Mouse (Mus musculus): ENCODE measurements around the gene Tab3. TPM values are rescaled to one million over a fixed set of nuclear protein-coding genes. Genes with fewer than 3 reads are reported as not detected.

The Tab3 gene
- total and polyA plus RNA-seq, 3 experiments = 5.2 to 12.8 TPM; not detected in 1

DNA sequence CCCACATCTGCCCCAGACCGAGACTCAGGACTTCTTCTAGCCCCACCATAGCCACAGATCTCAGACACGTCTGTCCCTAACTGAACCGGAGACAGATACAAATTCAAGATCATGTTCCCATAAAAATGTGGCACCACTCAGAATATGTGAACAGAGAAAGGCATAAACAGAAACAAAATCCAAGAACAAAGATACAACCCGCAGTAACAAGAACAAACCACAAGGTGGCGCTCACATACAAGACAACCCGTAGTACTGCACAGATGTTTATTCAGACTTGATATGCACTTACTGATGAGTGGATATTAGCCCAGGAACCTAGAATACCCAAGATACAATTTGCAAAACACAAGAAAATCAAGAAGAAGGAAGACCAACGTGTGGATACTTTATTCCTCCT, 103.0 kb downstream of the Tab3 start:
- Histone ChIP-seq H3K4me1 (ENCODE audit: control insufficient read depth in 1 of 2, insufficient read depth in 2 of 2, low read length in 2 of 2) (no peaks in the 10 kb centered on the region), H3K9ac (ENCODE audit: control insufficient read depth, low read depth, low read length, poor library complexity, severe bottlenecking) (no peak overlapping the region), H3K27ac (ENCODE audit: control insufficient read depth, low read depth, low read length) (no peak overlapping the region), H3K36me3 (ENCODE audit: control insufficient read depth in 1 of 2, insufficient read depth in 2 of 2, low read length in 2 of 2) (no peaks in the 10 kb centered on the region), H3K9me3 (replicated peaks; ENCODE audit: insufficient read depth, low read length) (no peaks in the 10 kb centered on the region), H3K27me3 (ENCODE audit: control insufficient read depth in 1 of 2, insufficient read depth in 2 of 2, low read length in 2 of 2) (no peaks in the 10 kb centered on the region), H3K4me3 (ENCODE audit: control insufficient read depth in 1 of 2, insufficient read depth in 1 of 2, low read depth in 2 of 2, low read length in 2 of 2) (no peak overlapping the region), H3K79me2 (ENCODE audit: control insufficient read depth, insufficient read depth, low read length, poor library complexity) (no peaks in the 10 kb centered on the region)
- no peak for TF ChIP-seq UBTF (IDR thresholded peaks at IDR 0.05; ENCODE audit: borderline replicate concordance, insufficient read depth, low read depth, low read length)
- peak; percentile 40 to 79 (median 42) for TF ChIP-seq CTCF (IDR thresholded peaks at IDR 0.05 in 2 of 3, conservative IDR thresholded peaks at IDR 0.05 in 1 of 3; ENCODE audit: control insufficient read depth in 1 of 3, insufficient read depth in 1 of 3, low read depth in 2 of 3, low read length in 3 of 3, poor library complexity in 1 of 3, severe bottlenecking in 1 of 3)
- TF ChIP-seq SMC3 (IDR thresholded peaks at IDR 0.05; ENCODE audit: low read depth, low read length) = peak; percentile 87
- peak; percentile 85 for TF ChIP-seq ZC3H11A (IDR thresholded peaks at IDR 0.05; ENCODE audit: low read depth, low read length)
- peak; percentile 82 for TF ChIP-seq RAD21 (IDR thresholded peaks at IDR 0.05; ENCODE audit: low read depth, low read length)
- peak; percentile 63 for DNase-seq (ENCODE audit: low read depth, low spot score)

DNA sequence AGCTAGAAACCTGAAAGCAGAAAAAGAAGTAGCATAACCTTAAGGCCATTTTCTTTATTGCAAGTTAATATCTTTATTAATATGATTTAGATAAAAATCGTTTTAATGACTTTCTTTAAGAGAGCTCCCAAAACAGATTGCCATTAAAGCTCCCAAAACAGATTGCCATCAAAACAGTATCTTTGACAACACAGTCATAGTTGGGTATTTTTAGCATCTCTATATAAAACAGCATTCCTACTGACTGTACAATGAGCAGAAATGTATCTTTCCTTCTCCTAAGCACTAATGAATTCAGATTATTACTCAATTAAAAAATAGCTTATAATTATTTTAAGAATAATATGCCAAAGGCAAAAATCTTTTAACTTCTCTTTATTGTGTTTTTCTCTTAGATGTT, 108.3 kb downstream of the Tab3 start:
- H3K9ac ChIP-seq (ENCODE audit: control insufficient read depth, low read depth, low read length, poor library complexity, severe bottlenecking) = no peak overlapping the region

DNA sequence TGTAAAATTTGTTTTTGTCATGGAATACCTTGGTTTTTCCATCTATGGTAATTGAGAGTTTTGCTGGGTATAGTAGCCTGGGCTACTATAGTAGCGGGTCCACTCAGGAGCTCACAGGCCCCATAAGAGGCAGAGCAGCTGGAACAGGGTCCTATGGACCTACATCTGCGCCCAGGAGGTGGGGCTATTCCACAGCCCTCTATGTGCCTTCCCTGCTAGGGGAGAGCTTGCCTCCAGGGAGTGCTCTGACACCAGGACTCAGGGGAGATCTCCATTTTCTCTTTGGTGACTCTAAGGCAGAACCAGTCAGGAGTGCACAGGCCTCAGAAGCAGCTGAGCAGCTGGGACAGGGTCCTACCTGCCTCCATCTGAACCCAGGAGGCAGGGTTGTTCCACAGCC, 109.9 kb downstream of the Tab3 start:
- no peak overlapping the region for H3K4me3 ChIP-seq (ENCODE audit: control insufficient read depth in 1 of 2, insufficient read depth in 1 of 2, low read depth in 2 of 2, low read length in 2 of 2)
- TF ChIP-seq CTCF (IDR thresholded peaks at IDR 0.05 in 2 of 3, conservative IDR thresholded peaks at IDR 0.05 in 1 of 3; ENCODE audit: control insufficient read depth in 1 of 3, insufficient read depth in 1 of 3, low read depth in 2 of 3, low read length in 3 of 3, poor library complexity in 1 of 3, severe bottlenecking in 1 of 3) (0 out of 6 replicates have a peak, but pooled peaks of 1 of the 3 experiments have one; percentile 8), USF2 (IDR thresholded peaks at IDR 0.05; ENCODE audit: borderline replicate concordance in 1 of 2, insufficient read depth in 1 of 2, low read depth in 1 of 2, low read length in 2 of 2) (no peak)
- no peak overlapping the region for H3K9ac ChIP-seq (ENCODE audit: control insufficient read depth, low read depth, low read length, poor library complexity, severe bottlenecking)
- H3K79me2 ChIP-seq (ENCODE audit: control insufficient read depth, insufficient read depth, low read length, poor library complexity) = no peaks in the 10 kb centered on the region
- no peaks in the 10 kb centered on the region for H3K27me3 ChIP-seq (ENCODE audit: control insufficient read depth in 1 of 2, insufficient read depth in 2 of 2, low read length in 2 of 2)
- no peaks in the 10 kb centered on the region for H3K36me3 ChIP-seq (ENCODE audit: control insufficient read depth in 1 of 2, insufficient read depth in 2 of 2, low read length in 2 of 2)
- H3K4me1 ChIP-seq (ENCODE audit: control insufficient read depth in 1 of 2, insufficient read depth in 2 of 2, low read length in 2 of 2) = no peaks in the 10 kb centered on the region
- no peaks in the 10 kb centered on the region for H3K9me3 ChIP-seq (replicated peaks; ENCODE audit: insufficient read depth, low read length)
- no peak overlapping the region for H3K27ac ChIP-seq (ENCODE audit: control insufficient read depth, low read depth, low read length)
- no peak for DNase-seq (ENCODE audit: low read depth, low spot score)

More for the DNA sequence above, 108.3 kb downstream of the Tab3 start:
- Histone ChIP-seq H3K4me3 (ENCODE audit: control insufficient read depth in 1 of 2, insufficient read depth in 1 of 2, low read depth in 2 of 2, low read length in 2 of 2) (no peak overlapping the region), H3K27ac (ENCODE audit: control insufficient read depth, low read depth, low read length) (no peak overlapping the region), H3K9me3 (replicated peaks; ENCODE audit: insufficient read depth, low read length) (no peaks in the 10 kb centered on the region), H3K27me3 (ENCODE audit: control insufficient read depth in 1 of 2, insufficient read depth in 2 of 2, low read length in 2 of 2) (no peaks in the 10 kb centered on the region), H3K36me3 (ENCODE audit: control insufficient read depth in 1 of 2, insufficient read depth in 2 of 2, low read length in 2 of 2) (no peaks in the 10 kb centered on the region), H3K4me1 (ENCODE audit: control insufficient read depth in 1 of 2, insufficient read depth in 2 of 2, low read length in 2 of 2) (no peaks in the 10 kb centered on the region), H3K79me2 (ENCODE audit: control insufficient read depth, insufficient read depth, low read length, poor library complexity) (no peaks in the 10 kb centered on the region)
- no peak for DNase-seq (ENCODE audit: low read depth, low spot score)
- TF ChIP-seq ZC3H11A (IDR thresholded peaks at IDR 0.05; ENCODE audit: low read depth, low read length) (no peak), POLR2AphosphoS5 (IDR thresholded peaks at IDR 0.05; ENCODE audit: borderline replicate concordance, low read depth, low read length) (no peak), TBP (IDR thresholded peaks at IDR 0.05; ENCODE audit: low read depth, low read length) (no peak), USF1 (IDR thresholded peaks at IDR 0.05; ENCODE audit: low read depth, low read length) (no peak), TCF12 (IDR thresholded peaks at IDR 0.05; ENCODE audit: low read depth, low read length) (no peak), MYB (IDR thresholded peaks at IDR 0.05; ENCODE audit: low read depth, low read length) (no peak), ZKSCAN1 (IDR thresholded peaks at IDR 0.05; ENCODE audit: low read depth, low read length) (no peak), MYC (IDR thresholded peaks at IDR 0.05; ENCODE audit: low read depth, low read length) (no peak), ZNF384 (IDR thresholded peaks at IDR 0.05; ENCODE audit: low read depth, low read length) (no peak), NELFE (IDR thresholded peaks at IDR 0.05; ENCODE audit: low read depth, low read length) (no peak), CTCF (IDR thresholded peaks at IDR 0.05 in 2 of 3, conservative IDR thresholded peaks at IDR 0.05 in 1 of 3; ENCODE audit: control insufficient read depth in 1 of 3, insufficient read depth in 1 of 3, low read depth in 2 of 3, low read length in 3 of 3, poor library complexity in 1 of 3, severe bottlenecking in 1 of 3) (no peak), POLR2A (IDR thresholded peaks at IDR 0.05; ENCODE audit: control insufficient read depth in 1 of 2, insufficient read depth in 1 of 2, low read depth in 1 of 2, low read length in 2 of 2, poor library complexity in 1 of 2) (no peak), GABPA (IDR thresholded peaks at IDR 0.05; ENCODE audit: low read depth, low read length) (no peak), BHLHE40 (IDR thresholded peaks at IDR 0.05; ENCODE audit: borderline replicate concordance, low read depth, low read length) (no peak), MAX (IDR thresholded peaks at IDR 0.05; ENCODE audit: low read length) (no peak), JUND (IDR thresholded peaks at IDR 0.05; ENCODE audit: low read depth, low read length) (no peak), RCOR1 (IDR thresholded peaks at IDR 0.05; ENCODE audit: low read depth, low read length) (no peak), EP300 (IDR thresholded peaks at IDR 0.05; ENCODE audit: low read depth in 1 of 2, low read length in 2 of 2) (no peak)

Data from MEL (cell line).